25 mouse cellular contexts compared by ENCODE assay signal in the genomic region with DNA sequence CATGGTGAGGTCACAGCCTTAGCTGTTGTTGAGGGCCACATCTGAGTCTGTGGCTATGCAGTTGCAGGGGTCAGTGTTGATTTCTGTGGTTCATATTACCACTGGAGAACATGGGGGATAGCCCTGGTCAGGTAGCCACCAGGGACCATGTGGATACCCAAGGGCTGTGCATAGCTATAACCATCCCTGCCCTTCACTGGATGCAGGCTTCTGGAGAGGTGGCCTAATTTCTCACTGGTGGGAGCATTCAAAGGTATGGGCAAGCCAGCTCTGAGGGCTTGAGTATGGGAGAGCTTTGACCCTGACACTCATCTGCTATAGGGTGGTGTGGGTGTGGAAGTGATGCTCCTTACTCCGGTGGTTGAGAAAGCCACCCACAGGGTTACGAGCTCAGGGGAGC.
DNase-seq lines count a peak whose midpoint lies in the region; ATAC-seq lines count a peak whose summit lies in the region.
"Had no signal": no experiment of that assay in that cellular context is flagged by ENCODE, and none has a peak within 500 bp of the region (broad histone marks: within the 10 kb centered on the region; RNA-seq: fewer than 3 reads in every experiment).

No protein-coding gene starts in this region.

- H3K4me3 ChIP-seq in heart, embryonic 10.5 days: no peak overlapping the region
- H3K4me3 ChIP-seq in heart, embryonic 12.5 days: no peak overlapping the region
- H3K4me3 ChIP-seq in intestine, embryonic 14.5 days (ENCODE audit: low read depth, low read length): no peak overlapping the region
- no peak overlapping the region for H3K4me3 ChIP-seq in intestine, embryonic 15.5 days (replicated peaks)
- H3K4me3 ChIP-seq in embryonic facial prominence, embryonic 15.5 days (replicated peaks): no peak overlapping the region
- H3K4me3 ChIP-seq: heart, adult 2 months; heart, embryonic 15.5 days had no signal

- H3K4me2 ChIP-seq in heart, embryonic 12.5 days: no peak overlapping the region
- no peak overlapping the region for H3K4me2 ChIP-seq in intestine, embryonic 14.5 days (ENCODE audit: low read length)
- no peak overlapping the region for H3K4me2 ChIP-seq in intestine, embryonic 15.5 days (replicated peaks)
- H3K4me2 ChIP-seq in embryonic facial prominence, embryonic 15.5 days (replicated peaks): no peak overlapping the region
- H3K4me2 ChIP-seq: heart, embryonic 11.5 days; heart, embryonic 15.5 days; hindbrain, embryonic 14.5 days had no signal

- no peaks in the 10 kb centered on the region for H3K4me1 ChIP-seq in heart, embryonic 10.5 days
- no peaks in the 10 kb centered on the region for H3K4me1 ChIP-seq in heart, embryonic 12.5 days (replicated peaks)
- H3K4me1 ChIP-seq in intestine, embryonic 14.5 days (replicated peaks; ENCODE audit: control insufficient read depth, insufficient read depth, low read length): no peaks in the 10 kb centered on the region
- H3K4me1 ChIP-seq in intestine, embryonic 15.5 days (replicated peaks): no peaks in the 10 kb centered on the region
- H3K4me1 ChIP-seq in embryonic facial prominence, embryonic 15.5 days: no peaks in the 10 kb centered on the region
- H3K4me1 ChIP-seq: heart, embryonic 15.5 days had no signal

- peak; percentile 46 for DNase-seq in heart, embryonic 10.5 days (ENCODE audit: low spot score)
- peak; percentile 27 for DNase-seq in intestine, embryonic 14.5 days (ENCODE audit: low spot score)
- DNase-seq in spleen, postnatal 36 days (ENCODE audit: low spot score in 2 of 2): no peak
- DNase-seq: adrenal gland, adult 2 months; adrenal gland, postnatal 14 days; cerebellum, adult 11 months; cerebellum, adult 2 months; cerebellum, adult 9-11 months; cerebellum, postnatal 25 days; forebrain, postnatal 0 days; gastrocnemius, postnatal 25 days; heart, adult 2 months; heart, postnatal 10 days; heart, postnatal 36 days; kidney, adult 18-20 months had no signal

- no peak for ATAC-seq in heart, embryonic 12.5 days (ENCODE audit: insufficient number of reproducible peaks, low FRiP score)
- ATAC-seq in intestine, embryonic 14.5 days (replicated peaks; ENCODE audit: low FRiP score, low TSS enrichment, low read depth): no peak
- no peak for ATAC-seq in intestine, embryonic 15.5 days
- ATAC-seq in embryonic facial prominence, embryonic 15.5 days (ENCODE audit: insufficient number of reproducible peaks, low FRiP score, low TSS enrichment, low read depth): peak; percentile 19; the same call in 1 of the 2 replicates
- ATAC-seq in monocyte, adult 5-6 weeks (replicated peaks; ENCODE audit: insufficient number of reproducible peaks, low FRiP score, low TSS enrichment, poor library complexity, severe bottlenecking): peak; percentile 13; the same call in 1 of the 2 replicates
- ATAC-seq: CD4-positive, CD25-positive, alpha-beta regulatory T cell, adult 4 months; forebrain, embryonic 14.5 days; forebrain, postnatal 0 days; intestine, embryonic 16.5 days had no signal

- H3K27me3 ChIP-seq in heart, embryonic 10.5 days (ENCODE audit: insufficient read depth, poor library complexity, severe bottlenecking): no peaks in the 10 kb centered on the region
- H3K27me3 ChIP-seq in heart, embryonic 12.5 days (replicated peaks): no peaks in the 10 kb centered on the region
- H3K27me3 ChIP-seq in intestine, embryonic 14.5 days (replicated peaks; ENCODE audit: control insufficient read depth, insufficient read depth, low read length): no peaks in the 10 kb centered on the region
- H3K27me3 ChIP-seq in intestine, embryonic 15.5 days (replicated peaks): no peaks in the 10 kb centered on the region
- no peaks in the 10 kb centered on the region for H3K27me3 ChIP-seq in embryonic facial prominence, embryonic 15.5 days
- H3K27me3 ChIP-seq: heart, embryonic 15.5 days had no signal

- 85% methylated on average over 2 of the region's 2 CpGs for WGBS in heart, embryonic 10.5 days
- 79% methylated on average over 2 of the region's 2 CpGs for WGBS in heart, embryonic 12.5 days
- 78% methylated on average over 2 of the region's 2 CpGs for WGBS in intestine, embryonic 14.5 days
- 95% methylated on average over 2 of the region's 2 CpGs for WGBS in intestine, embryonic 15.5 days
- 86% methylated on average over 2 of the region's 2 CpGs for WGBS in embryonic facial prominence, embryonic 15.5 days

- H3K9me3 ChIP-seq in heart, embryonic 10.5 days: no peaks in the 10 kb centered on the region
- peaks cover 7% of the 10 kb centered on the region; the same call in 1 of the 2 replicates for H3K9me3 ChIP-seq in heart, embryonic 12.5 days (replicated peaks)
- no peaks in the 10 kb centered on the region for H3K9me3 ChIP-seq in intestine, embryonic 14.5 days (ENCODE audit: control insufficient read depth, low read length)
- no peaks in the 10 kb centered on the region for H3K9me3 ChIP-seq in intestine, embryonic 15.5 days
- no peaks in the 10 kb centered on the region for H3K9me3 ChIP-seq in embryonic facial prominence, embryonic 15.5 days (replicated peaks)
- H3K9me3 ChIP-seq: heart, embryonic 15.5 days had no signal

- no peak overlapping the region for H3K9ac ChIP-seq in heart, embryonic 12.5 days
- H3K9ac ChIP-seq in intestine, embryonic 14.5 days (ENCODE audit: low read length): no peak overlapping the region
- no peak overlapping the region for H3K9ac ChIP-seq in intestine, embryonic 15.5 days
- H3K9ac ChIP-seq in embryonic facial prominence, embryonic 15.5 days: no peak overlapping the region
- H3K9ac ChIP-seq: forebrain, postnatal 0 days; heart, embryonic 15.5 days; hindbrain, embryonic 14.5 days had no signal

- H3K27ac ChIP-seq in heart, embryonic 10.5 days: no peak overlapping the region
- no peak overlapping the region for H3K27ac ChIP-seq in heart, embryonic 12.5 days (ENCODE audit: poor library complexity, severe bottlenecking)
- H3K27ac ChIP-seq in intestine, embryonic 14.5 days (ENCODE audit: low read depth): no peak overlapping the region
- H3K27ac ChIP-seq in intestine, embryonic 15.5 days: no peak overlapping the region
- H3K27ac ChIP-seq in embryonic facial prominence, embryonic 15.5 days (replicated peaks): no peak overlapping the region
- H3K27ac ChIP-seq: heart, adult 2 months; heart, embryonic 15.5 days; hindbrain, embryonic 14.5 days had no signal

- no peaks in the 10 kb centered on the region for H3K36me3 ChIP-seq in heart, embryonic 10.5 days
- H3K36me3 ChIP-seq in heart, embryonic 12.5 days: no peaks in the 10 kb centered on the region
- H3K36me3 ChIP-seq in intestine, embryonic 14.5 days (ENCODE audit: control insufficient read depth, insufficient read depth, low read length): no peaks in the 10 kb centered on the region
- H3K36me3 ChIP-seq in intestine, embryonic 15.5 days: no peaks in the 10 kb centered on the region
- H3K36me3 ChIP-seq in embryonic facial prominence, embryonic 15.5 days: no peaks in the 10 kb centered on the region
- H3K36me3 ChIP-seq: heart, embryonic 15.5 days had no signal

Comparison
In these comparisons a context has a peak if more than half of its experiments do, and no peak if none do; other contexts are left out.
1. DNase-seq: peak in heart, embryonic 10.5 days (single experiment) and intestine, embryonic 14.5 days (single experiment); none in spleen, postnatal 36 days (0 of 2).
2. ATAC-seq: peak in embryonic facial prominence, embryonic 15.5 days (single experiment) and monocyte, adult 5-6 weeks (single experiment); none in heart, embryonic 12.5 days (single experiment), intestine, embryonic 14.5 days (single experiment) and intestine, embryonic 15.5 days (single experiment).